Mouse (Mus musculus): ENCODE data around the gene Rras.

Rras gene

DNA sequence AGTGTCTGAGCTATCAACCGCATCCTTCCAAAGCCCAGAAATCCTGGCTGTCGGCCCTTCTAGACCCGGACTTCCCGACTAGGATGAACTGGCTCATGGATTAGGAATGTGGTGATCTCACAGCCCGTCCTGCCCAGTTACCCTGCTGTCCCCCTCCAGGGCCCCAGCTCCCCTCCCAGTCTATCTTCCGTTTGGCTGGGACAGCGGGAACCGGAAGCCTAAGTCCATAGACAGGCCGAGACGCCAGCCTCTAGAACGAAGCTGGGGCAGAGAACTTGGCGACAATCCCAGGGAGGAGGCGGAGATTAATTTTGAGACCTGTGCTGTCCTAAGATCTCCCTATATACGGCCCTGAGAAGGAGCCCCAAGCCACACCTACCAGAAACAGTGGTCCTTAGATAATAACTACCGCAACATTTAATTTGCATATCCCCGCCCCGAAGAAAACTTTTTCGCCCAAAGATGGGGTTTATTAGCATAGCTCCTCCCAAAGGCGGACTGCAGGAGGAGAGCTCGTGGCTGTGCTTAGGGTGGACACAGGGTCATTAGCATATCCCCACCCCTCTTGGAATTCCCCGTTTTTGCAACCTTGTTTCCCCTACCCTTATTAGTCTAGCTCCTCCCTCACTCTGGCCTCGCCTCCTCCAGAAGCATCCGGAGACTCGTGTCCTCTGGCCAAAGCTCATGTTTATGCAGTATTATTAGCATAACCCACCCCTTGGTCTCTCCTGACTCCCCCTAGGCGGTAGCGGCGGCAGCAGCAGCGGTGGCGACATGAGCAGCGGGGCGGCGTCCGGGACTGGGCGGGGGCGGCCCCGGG is at the start of gene Rras:
Rras (plus strand) TSS at position 720 of the 820 bp plus-strand sequence.
- TF ChIP-seq POU5F1 (IDR thresholded peaks at IDR 0.05; ENCODE audit: borderline replicate concordance, low read length) (peak; percentile 78; the same call in 1 of the 2 replicates), NANOG (IDR thresholded peaks at IDR 0.05; ENCODE audit: borderline replicate concordance, low read length) (no peak)
- Histone ChIP-seq H3K36me3 (ENCODE audit: insufficient read depth, low read length) (peaks cover 28% of the 10 kb centered on the region), H3K27me3 (ENCODE audit: insufficient read depth, low read length) (no peaks in the 10 kb centered on the region; the same call in 1 of the 2 replicates), H3K4me1 (replicated peaks; ENCODE audit: low read depth, low read length) (peaks cover 59% of the 10 kb centered on the region), H3K9me3 (ENCODE audit: low read length) (no peaks in the 10 kb centered on the region), H3K4me3 (replicated peaks; ENCODE audit: low read length) (peak within 1 kb of the TSS; percentile 99)

DNA sequence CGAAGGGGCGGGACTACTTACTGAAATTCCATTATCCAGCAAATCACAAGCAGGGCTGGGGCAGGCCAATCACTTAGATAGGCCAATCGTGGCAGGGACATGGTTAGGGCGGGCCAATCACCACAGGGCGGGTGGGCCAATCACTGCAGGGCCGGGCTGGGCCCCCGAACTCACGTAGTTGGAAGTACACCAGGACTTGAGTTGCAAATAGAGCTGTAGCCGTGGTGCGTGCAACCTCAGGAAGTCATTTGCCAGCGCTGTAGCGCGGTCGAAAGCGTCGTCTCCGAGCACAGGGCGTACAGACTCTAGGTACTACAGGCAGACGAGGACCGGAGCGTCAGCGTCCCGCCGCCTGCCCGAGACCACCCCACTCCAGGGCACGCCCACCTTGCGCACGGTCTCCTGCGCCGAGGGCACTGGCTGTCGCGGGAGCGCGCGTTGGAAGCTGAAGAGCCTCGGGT is 47.5 kb upstream of the Rras start:
- peaks cover 52% of the 10 kb centered on the region for H3K36me3 ChIP-seq (ENCODE audit: insufficient read depth, low read length)
- no peaks in the 10 kb centered on the region for H3K27me3 ChIP-seq (ENCODE audit: insufficient read depth, low read length)
- TF ChIP-seq POU5F1 (IDR thresholded peaks at IDR 0.05; ENCODE audit: borderline replicate concordance, low read length) (no peak), NANOG (IDR thresholded peaks at IDR 0.05; ENCODE audit: borderline replicate concordance, low read length) (no peak), CTCF (conservative IDR thresholded peaks at IDR 0.05; ENCODE audit: low read length) (no peak)
- H3K9me3 ChIP-seq (ENCODE audit: low read length) = no peaks in the 10 kb centered on the region
- H3K4me3 ChIP-seq (replicated peaks; ENCODE audit: low read length) = peak overlapping the region; percentile 81
- peaks cover 54% of the 10 kb centered on the region for H3K4me1 ChIP-seq (replicated peaks; ENCODE audit: low read depth, low read length)

DNA sequence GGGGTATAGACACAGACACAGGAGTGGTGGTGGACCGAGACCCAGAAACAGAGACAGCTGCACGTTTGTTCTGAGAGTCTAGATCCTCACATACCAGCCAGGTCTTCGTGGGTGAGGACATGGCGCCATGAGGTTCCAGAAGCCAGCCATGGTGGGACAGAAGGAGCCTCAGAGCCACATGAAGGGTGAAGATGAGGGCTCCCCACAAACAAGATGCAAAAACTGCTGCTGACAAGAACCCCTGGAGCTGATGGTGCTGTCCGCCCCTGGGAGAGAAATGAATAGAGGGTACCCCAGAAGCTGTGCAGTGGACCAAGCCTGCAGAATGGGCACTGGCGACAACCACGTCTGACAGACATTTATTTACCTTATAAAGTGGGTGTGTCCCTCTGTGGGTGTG is 46.6 kb upstream of the Rras start:
- Histone ChIP-seq H3K4me3 (replicated peaks; ENCODE audit: low read length) (peak overlapping the region; percentile 81), H3K27me3 (ENCODE audit: insufficient read depth, low read length) (no peaks in the 10 kb centered on the region), H3K4me1 (replicated peaks; ENCODE audit: low read depth, low read length) (peaks cover 61% of the 10 kb centered on the region), H3K9me3 (ENCODE audit: low read length) (no peaks in the 10 kb centered on the region), H3K36me3 (ENCODE audit: insufficient read depth, low read length) (peaks cover 51% of the 10 kb centered on the region)
- no peak for TF ChIP-seq NANOG (IDR thresholded peaks at IDR 0.05; ENCODE audit: borderline replicate concordance, low read length)
- TF ChIP-seq POU5F1 (IDR thresholded peaks at IDR 0.05; ENCODE audit: borderline replicate concordance, low read length) = no peak
- TF ChIP-seq CTCF (conservative IDR thresholded peaks at IDR 0.05; ENCODE audit: low read length) = no peak

DNA sequence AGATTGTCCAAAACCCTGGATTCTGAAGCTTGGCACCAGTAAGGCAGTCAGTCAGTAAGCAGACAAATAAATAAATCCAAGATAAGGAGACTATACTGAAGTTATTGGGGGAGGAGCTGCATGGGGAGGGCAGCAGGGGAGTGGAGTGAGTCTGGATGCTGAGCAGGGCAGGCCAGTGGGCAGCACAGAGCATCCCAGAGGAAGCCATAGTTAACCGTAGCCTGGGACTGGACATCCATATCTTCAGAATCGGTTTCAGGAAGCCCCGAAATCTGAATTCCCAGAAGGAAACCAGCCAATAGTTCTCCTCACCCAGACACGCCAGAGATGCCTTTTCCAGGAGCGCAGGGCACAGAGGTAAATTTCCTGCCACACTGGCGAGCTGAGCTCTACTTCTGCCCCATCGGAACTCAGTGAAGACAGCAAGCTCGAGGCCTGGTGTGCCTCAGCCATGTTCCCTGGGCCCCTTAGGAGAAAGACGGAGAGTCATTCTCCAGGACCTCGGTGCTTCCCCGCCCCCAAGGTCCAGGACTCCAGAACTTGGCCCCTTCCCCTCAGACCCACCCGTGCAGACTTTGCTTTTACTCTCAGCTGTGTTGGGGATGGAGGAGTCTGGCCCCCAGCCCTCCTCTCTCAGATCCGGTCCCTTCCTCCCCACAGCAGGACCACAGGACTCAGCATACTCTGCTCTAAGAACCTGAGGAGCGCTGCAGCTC is 44.2 kb upstream of the Rras start:
- H3K4me1 ChIP-seq (replicated peaks; ENCODE audit: low read depth, low read length) = peaks cover 73% of the 10 kb centered on the region
- peak overlapping the region; percentile 83 for H3K4me3 ChIP-seq (replicated peaks; ENCODE audit: low read length)
- no peaks in the 10 kb centered on the region for H3K9me3 ChIP-seq (ENCODE audit: low read length)
- TF ChIP-seq POU5F1 (IDR thresholded peaks at IDR 0.05; ENCODE audit: borderline replicate concordance, low read length) (no peak), NANOG (IDR thresholded peaks at IDR 0.05; ENCODE audit: borderline replicate concordance, low read length) (no peak), CTCF (conservative IDR thresholded peaks at IDR 0.05; ENCODE audit: low read length) (no peak)
- no peaks in the 10 kb centered on the region for H3K27me3 ChIP-seq (ENCODE audit: insufficient read depth, low read length)
- H3K36me3 ChIP-seq (ENCODE audit: insufficient read depth, low read length) = peaks cover 58% of the 10 kb centered on the region

DNA sequence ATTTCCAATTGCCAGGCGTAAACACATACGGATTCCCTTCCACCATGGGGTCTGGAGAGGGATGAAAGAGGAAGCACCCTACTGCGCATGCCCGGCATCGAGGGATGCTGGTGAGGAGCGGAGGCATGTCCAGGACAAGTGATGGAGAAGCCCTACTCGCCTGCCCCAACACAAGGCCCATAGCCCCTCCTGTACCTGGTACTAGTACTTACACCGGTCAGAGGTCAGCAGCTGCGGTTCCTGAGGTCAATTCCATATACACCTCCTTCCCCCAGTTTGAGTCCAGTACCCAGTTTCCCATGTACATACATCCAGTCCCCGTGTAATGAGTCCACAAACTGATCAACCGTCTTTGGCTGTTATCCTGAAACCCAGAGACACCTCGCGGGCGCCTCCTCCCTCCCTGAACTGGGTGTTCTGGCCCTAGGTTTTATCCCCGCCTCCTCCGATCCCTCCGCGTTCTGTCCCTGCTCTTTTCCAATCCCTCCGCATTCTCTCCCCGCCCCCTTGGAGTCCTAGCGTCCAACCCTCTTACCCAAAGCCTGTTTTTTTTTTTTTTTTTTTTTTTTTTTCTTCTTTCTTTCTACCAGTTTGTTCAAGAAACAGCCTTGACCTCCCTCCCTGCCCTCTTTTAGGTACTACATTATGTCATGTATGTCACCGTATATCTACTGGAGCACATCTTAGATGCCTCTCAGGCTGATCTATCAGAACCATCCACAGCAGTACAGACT is 43.2 kb upstream of the Rras start, which contains the start of gene Cpt1c:
Cpt1c (minus strand) TSS at position 469 of the 734 bp plus-strand sequence.
- no peaks in the 10 kb centered on the region for H3K27me3 ChIP-seq (ENCODE audit: insufficient read depth, low read length)
- peak within 1 kb of the TSS; percentile 83 for H3K4me3 ChIP-seq (replicated peaks; ENCODE audit: low read length)
- H3K36me3 ChIP-seq (ENCODE audit: insufficient read depth, low read length) = peaks cover 65% of the 10 kb centered on the region
- TF ChIP-seq NANOG (IDR thresholded peaks at IDR 0.05; ENCODE audit: borderline replicate concordance, low read length) = no peak
- TF ChIP-seq POU5F1 (IDR thresholded peaks at IDR 0.05; ENCODE audit: borderline replicate concordance, low read length) = no peak
- TF ChIP-seq CTCF (conservative IDR thresholded peaks at IDR 0.05; ENCODE audit: low read length) = no peak
- peaks cover 80% of the 10 kb centered on the region for H3K4me1 ChIP-seq (replicated peaks; ENCODE audit: low read depth, low read length)
- no peaks in the 10 kb centered on the region for H3K9me3 ChIP-seq (ENCODE audit: low read length)

DNA sequence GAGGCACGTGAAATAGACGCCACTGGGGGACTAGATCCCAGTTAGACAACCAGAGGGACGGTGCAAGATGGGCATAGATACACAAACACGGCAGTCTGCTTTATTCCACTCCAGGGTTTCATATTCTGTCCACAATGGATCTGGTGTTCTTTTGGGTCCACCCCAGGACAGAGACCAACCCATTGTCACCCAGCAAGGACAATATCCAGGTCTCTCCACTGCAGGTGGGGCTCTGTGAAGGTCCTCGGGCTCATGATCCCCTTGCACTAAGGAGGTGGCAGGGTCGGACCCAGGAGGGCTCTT is 42.7 kb upstream of the Rras start:
- Histone ChIP-seq H3K4me1 (replicated peaks; ENCODE audit: low read depth, low read length) (peaks cover 81% of the 10 kb centered on the region), H3K27me3 (ENCODE audit: insufficient read depth, low read length) (no peaks in the 10 kb centered on the region), H3K4me3 (replicated peaks; ENCODE audit: low read length) (peak overlapping the region; percentile 3; the same call in 1 of the 2 replicates), H3K36me3 (ENCODE audit: insufficient read depth, low read length) (peaks cover 67% of the 10 kb centered on the region), H3K9me3 (ENCODE audit: low read length) (no peaks in the 10 kb centered on the region)
- TF ChIP-seq POU5F1 (IDR thresholded peaks at IDR 0.05; ENCODE audit: borderline replicate concordance, low read length) = no peak
- TF ChIP-seq NANOG (IDR thresholded peaks at IDR 0.05; ENCODE audit: borderline replicate concordance, low read length) = no peak
- TF ChIP-seq CTCF (conservative IDR thresholded peaks at IDR 0.05; ENCODE audit: low read length) = no peak

DNA sequence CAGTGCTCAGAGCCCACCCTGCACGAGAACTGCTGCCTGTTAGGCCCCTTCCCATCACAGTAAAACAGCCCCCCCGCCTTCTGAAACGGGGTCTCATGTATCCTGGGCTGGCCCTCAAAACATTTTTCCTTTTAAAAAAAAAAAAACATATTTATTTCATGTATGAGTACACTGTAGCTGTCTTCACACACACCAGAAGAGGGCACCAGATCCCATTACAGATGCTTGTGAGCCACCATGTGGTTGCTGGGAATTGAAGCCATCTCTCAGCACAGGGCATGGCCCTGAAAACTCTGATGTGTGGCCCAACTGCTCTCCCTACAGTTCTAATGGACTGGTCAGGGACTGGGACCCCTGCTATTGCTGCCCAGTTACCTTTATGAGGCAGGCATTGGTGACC is 39.5 kb upstream of the Rras start:
- Histone ChIP-seq H3K4me1 (replicated peaks; ENCODE audit: low read depth, low read length) (peaks cover 86% of the 10 kb centered on the region), H3K9me3 (ENCODE audit: low read length) (no peaks in the 10 kb centered on the region), H3K27me3 (ENCODE audit: insufficient read depth, low read length) (no peaks in the 10 kb centered on the region), H3K36me3 (ENCODE audit: insufficient read depth, low read length) (peaks cover 80% of the 10 kb centered on the region), H3K4me3 (replicated peaks; ENCODE audit: low read length) (no peak overlapping the region)
- no peak for TF ChIP-seq NANOG (IDR thresholded peaks at IDR 0.05; ENCODE audit: borderline replicate concordance, low read length)
- TF ChIP-seq CTCF (conservative IDR thresholded peaks at IDR 0.05; ENCODE audit: low read length) = no peak
- TF ChIP-seq POU5F1 (IDR thresholded peaks at IDR 0.05; ENCODE audit: borderline replicate concordance, low read length) = no peak

DNA sequence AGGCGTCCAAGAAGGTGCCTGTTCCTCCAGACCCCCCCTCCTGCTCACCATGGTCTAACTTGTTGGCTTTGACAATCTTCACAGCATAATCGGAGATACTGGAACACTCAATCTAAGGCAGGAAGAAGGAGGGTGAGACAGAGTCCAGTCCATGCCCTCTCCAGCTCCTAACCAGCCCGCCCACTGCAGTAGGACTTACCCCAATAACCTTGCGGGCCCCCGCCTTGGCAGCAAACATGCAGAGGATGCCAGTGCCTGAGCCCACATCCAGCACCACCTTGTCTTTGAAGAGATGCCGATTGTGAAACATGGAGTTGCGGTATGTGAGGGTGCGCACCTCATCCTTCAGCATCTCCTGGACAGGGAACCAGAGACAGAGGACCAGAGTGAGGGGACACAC is 36.2 kb upstream of the Rras start:
- peaks cover 84% of the 10 kb centered on the region for H3K36me3 ChIP-seq (ENCODE audit: insufficient read depth, low read length)
- no peaks in the 10 kb centered on the region for H3K9me3 ChIP-seq (ENCODE audit: low read length)
- peaks cover 82% of the 10 kb centered on the region for H3K4me1 ChIP-seq (replicated peaks; ENCODE audit: low read depth, low read length)
- TF ChIP-seq POU5F1 (IDR thresholded peaks at IDR 0.05; ENCODE audit: borderline replicate concordance, low read length) = no peak
- no peaks in the 10 kb centered on the region for H3K27me3 ChIP-seq (ENCODE audit: insufficient read depth, low read length)
- H3K4me3 ChIP-seq (replicated peaks; ENCODE audit: low read length) = peak overlapping the region; percentile 10; the same call in 1 of the 2 replicates
